Mouse (Mus musculus): Measurements from ENCODE around the gene Sept12. TPM values are rescaled to one million over a fixed set of nuclear protein-coding genes. Genes with fewer than 3 reads are reported as not detected.
A peak's percentile ranks its signal among the peaks of the same experiment; 100 is the strongest.

Sept12 gene
- polyA plus RNA-seq, 1 experiment from 2014 or later, result not detected

GRCm38 (mm10) chr16:4945415-4945814 lies 52.2 kb downstream of the Sept12 start:
- peaks cover 44% of the 10 kb centered on the region for H3K36me3 ChIP-seq
- H3K9me3 ChIP-seq, result no peaks in the 10 kb centered on the region
- 0 out of 2 replicates have a peak, but pooled peaks cover under 1% of the 10 kb centered on the region for H3K4me1 ChIP-seq (replicated peaks)
- H3K4me3 ChIP-seq (replicated peaks), result no peak overlapping the region
- no peak for ATAC-seq
- H3K9ac ChIP-seq, result no peak overlapping the region
- H3K4me2 ChIP-seq (replicated peaks), result no peak overlapping the region
- 82% methylated on average over 4 of the region's 4 CpGs for WGBS
- H3K27ac ChIP-seq, result no peak overlapping the region
- H3K27me3 ChIP-seq (replicated peaks), result no peaks in the 10 kb centered on the region

DNA sequence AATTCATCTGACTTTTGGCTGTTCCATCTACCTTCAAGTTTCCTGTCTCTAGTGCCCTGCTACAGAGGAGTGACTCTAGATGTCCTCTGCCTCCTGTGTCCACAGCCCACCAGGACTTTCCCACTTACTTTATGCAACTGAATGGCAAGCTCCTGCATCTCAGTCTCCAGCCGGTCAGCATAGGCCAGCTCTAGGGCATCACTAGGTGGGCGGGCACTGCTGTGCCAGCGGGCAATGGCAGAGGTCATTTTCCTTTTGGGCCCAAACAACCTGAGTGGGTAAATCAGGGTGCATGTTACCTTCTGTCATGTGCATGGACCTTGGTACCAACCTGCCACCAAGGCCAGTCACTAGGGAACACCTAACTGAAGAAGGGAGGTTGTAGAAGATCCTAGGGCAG lies 54.2 kb downstream of the Sept12 start:
- no peak overlapping the region for H3K4me2 ChIP-seq (replicated peaks)
- no peak overlapping the region for H3K4me3 ChIP-seq (replicated peaks)
- no peaks in the 10 kb centered on the region for H3K27me3 ChIP-seq (replicated peaks)
- no peak overlapping the region for H3K9ac ChIP-seq
- H3K27ac ChIP-seq, result no peak overlapping the region
- peaks cover 10% of the 10 kb centered on the region for H3K4me1 ChIP-seq (replicated peaks)
- H3K9me3 ChIP-seq, result no peaks in the 10 kb centered on the region
- H3K36me3 ChIP-seq, result peaks cover 39% of the 10 kb centered on the region
- WGBS, result 95% methylated on average over 3 of the region's 3 CpGs
- ATAC-seq, result no peak

- peaks cover 34% of the 10 kb centered on the region for H3K36me3 ChIP-seq
Observed at GRCm38 (mm10) chr16:4942868-4943267, 54.8 kb downstream of the Sept12 start.

DNA sequence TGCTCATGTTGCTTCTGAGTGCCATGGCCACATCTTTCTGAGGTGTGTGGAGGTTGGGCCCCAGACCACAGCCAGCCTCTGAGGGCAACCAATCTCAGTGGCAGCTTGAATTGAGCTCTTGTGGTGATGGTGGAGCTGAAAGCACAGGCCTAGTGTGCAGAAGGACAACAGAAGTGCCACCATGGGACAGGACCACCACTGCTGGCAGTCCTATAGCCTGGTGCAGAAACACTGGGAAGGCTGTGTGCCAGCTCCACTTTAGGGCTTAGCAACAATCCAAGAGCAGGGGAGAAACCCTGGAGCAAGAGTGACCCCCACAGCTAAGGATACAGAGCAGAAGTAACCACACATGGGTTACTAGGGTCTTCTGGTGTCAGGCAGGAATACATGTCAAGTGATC lies 56.6 kb downstream of the Sept12 start:
- H3K4me3 ChIP-seq (replicated peaks), result no peak overlapping the region
- H3K36me3 ChIP-seq, result peaks cover 37% of the 10 kb centered on the region
- ATAC-seq, result no peak
- no peak overlapping the region for H3K27ac ChIP-seq
- no peaks in the 10 kb centered on the region for H3K27me3 ChIP-seq (replicated peaks)
- no peak overlapping the region for H3K4me2 ChIP-seq (replicated peaks)
- no peaks in the 10 kb centered on the region for H3K9me3 ChIP-seq
- H3K4me1 ChIP-seq (replicated peaks), result peaks cover 10% of the 10 kb centered on the region
- H3K9ac ChIP-seq, result no peak overlapping the region

More at GRCm38 (mm10) chr16:4942868-4943267, 54.8 kb downstream of the Sept12 start:
- Histone ChIP-seq H3K4me2 (replicated peaks) (no peak overlapping the region), H3K4me1 (replicated peaks) (peaks cover 10% of the 10 kb centered on the region), H3K27me3 (replicated peaks) (no peaks in the 10 kb centered on the region), H3K4me3 (replicated peaks) (no peak overlapping the region), H3K27ac (no peak overlapping the region), H3K9me3 (no peaks in the 10 kb centered on the region), H3K9ac (no peak overlapping the region)
- WGBS, result 92% methylated on average over 8 of the region's 8 CpGs
- no peak for ATAC-seq

DNA sequence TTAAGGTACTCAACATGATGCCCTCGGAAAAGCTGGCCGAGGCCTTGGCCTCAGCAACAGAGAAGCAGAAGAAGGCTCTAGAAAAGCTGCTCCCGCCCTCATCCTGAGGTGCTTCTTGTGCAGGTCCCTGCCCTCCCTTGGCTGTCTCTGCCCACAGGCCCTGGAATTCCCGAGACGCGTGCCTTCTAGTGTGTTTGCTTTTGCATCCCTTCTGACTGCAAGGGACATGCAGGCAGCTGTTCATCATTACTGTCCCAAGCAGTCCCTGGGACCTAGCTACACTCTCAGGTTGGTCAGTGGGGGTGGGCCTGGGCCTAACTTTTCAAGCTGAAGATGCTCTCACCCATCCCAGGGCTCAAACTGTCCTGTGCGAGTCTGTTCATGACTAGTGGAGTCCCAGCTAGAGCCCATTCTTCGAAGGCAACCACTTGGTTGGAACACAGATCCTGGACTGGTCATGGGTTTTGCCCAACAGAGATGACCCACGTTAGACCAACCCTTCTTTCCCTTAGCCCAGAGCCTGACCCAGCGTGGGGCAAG lies 57.3 kb downstream of the Sept12 start:
- Histone ChIP-seq H3K4me2 (replicated peaks) (peak overlapping the region; percentile 89), H3K9ac (no peak overlapping the region), H3K27me3 (replicated peaks) (no peaks in the 10 kb centered on the region), H3K27ac (no peak overlapping the region), H3K36me3 (peaks cover 41% of the 10 kb centered on the region), H3K9me3 (no peaks in the 10 kb centered on the region), H3K4me3 (replicated peaks) (no peak overlapping the region), H3K4me1 (replicated peaks) (peaks cover 10% of the 10 kb centered on the region)
- WGBS, result 87% methylated on average over 10 of the region's 10 CpGs
- no peak for ATAC-seq

DNA sequence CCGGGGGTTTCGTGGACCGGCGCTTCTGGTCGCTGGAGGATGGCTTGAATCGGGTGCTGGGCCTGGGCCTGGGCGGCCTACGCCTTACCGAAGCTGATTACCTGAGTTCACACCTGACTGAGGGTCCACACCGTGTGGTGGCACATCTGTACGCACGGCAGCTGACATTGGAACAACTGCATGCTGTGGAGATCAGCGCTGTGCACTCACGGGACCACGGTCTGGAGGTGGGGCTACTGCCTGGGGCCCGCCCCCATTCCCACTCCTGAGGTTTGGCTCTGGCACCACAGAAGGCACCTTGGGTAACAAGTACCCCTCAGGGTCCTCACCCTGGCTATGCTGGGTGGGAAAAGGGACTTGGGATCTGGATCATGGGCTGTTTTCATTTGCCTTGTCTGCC lies 58.2 kb downstream of the Sept12 start:
- peaks cover 10% of the 10 kb centered on the region for H3K4me1 ChIP-seq (replicated peaks)
- peak; percentile 73 for ATAC-seq
- H3K9ac ChIP-seq, result peak overlapping the region; percentile 88
- H3K27ac ChIP-seq, result peak overlapping the region; percentile 86
- peak overlapping the region; percentile 90 for H3K4me3 ChIP-seq (replicated peaks)
- peaks cover 42% of the 10 kb centered on the region for H3K36me3 ChIP-seq
- no peaks in the 10 kb centered on the region for H3K9me3 ChIP-seq
- H3K4me2 ChIP-seq (replicated peaks), result peak overlapping the region; percentile 89
- no peaks in the 10 kb centered on the region for H3K27me3 ChIP-seq (replicated peaks)
- WGBS, result 2% methylated on average over 16 of the region's 16 CpGs

- H3K4me3 ChIP-seq (replicated peaks), result peak overlapping the region; percentile 90
- WGBS, result under 1% methylated on average over 28 of the region's 28 CpGs
- H3K9me3 ChIP-seq, result no peaks in the 10 kb centered on the region
- H3K36me3 ChIP-seq, result peaks cover 46% of the 10 kb centered on the region
- peaks cover 10% of the 10 kb centered on the region for H3K4me1 ChIP-seq (replicated peaks)
- peak overlapping the region; percentile 89 for H3K4me2 ChIP-seq (replicated peaks)
- peak overlapping the region; percentile 88 for H3K9ac ChIP-seq
- peak overlapping the region; percentile 86 for H3K27ac ChIP-seq
- peak; percentile 97 for ATAC-seq
- H3K27me3 ChIP-seq (replicated peaks), result no peaks in the 10 kb centered on the region
Observed at GRCm38 (mm10) chr16:4938989-4939388, 58.7 kb downstream of the Sept12 start.

GRCm38 (mm10) chr16:4938461-4938860 lies 59.2 kb downstream of the Sept12 start, which contains the start of gene Nudt16l1:
TSS of gene Nudt16l1 (plus strand) at chr16:4938761.
- H3K27ac ChIP-seq, result peak within 1 kb of the TSS; percentile 86
- peak within 1 kb of the TSS; percentile 88 for H3K9ac ChIP-seq
- H3K4me3 ChIP-seq (replicated peaks), result peak within 1 kb of the TSS; percentile 90
- WGBS, result 2% methylated on average over 2 of the region's 2 CpGs
- ATAC-seq, result no peak
- H3K27me3 ChIP-seq (replicated peaks), result no peaks in the 10 kb centered on the region
- peaks cover 10% of the 10 kb centered on the region for H3K4me1 ChIP-seq (replicated peaks)
- no peaks in the 10 kb centered on the region for H3K9me3 ChIP-seq
- peaks cover 46% of the 10 kb centered on the region for H3K36me3 ChIP-seq
- peak within 1 kb of the TSS; percentile 89 for H3K4me2 ChIP-seq (replicated peaks)

- Histone ChIP-seq H3K27ac (no peak overlapping the region), H3K9me3 (no peaks in the 10 kb centered on the region), H3K36me3 (peaks cover 42% of the 10 kb centered on the region), H3K4me1 (replicated peaks) (peaks cover 13% of the 10 kb centered on the region), H3K9ac (no peak overlapping the region), H3K27me3 (replicated peaks) (no peaks in the 10 kb centered on the region), H3K4me3 (replicated peaks) (no peak overlapping the region), H3K4me2 (replicated peaks) (no peak overlapping the region)
- ATAC-seq, result no peak
- 91% methylated on average over 8 of the region's 8 CpGs for WGBS
Observed at GRCm38 (mm10) chr16:4937351-4938190, 60.1 kb downstream of the Sept12 start.

Other genes with a start within 250 kb of the Sept12 start
- gene Cdip1, start 207.6 kb downstream of the Sept12 start, polyA plus RNA-seq (2015; fragmentation: Nextera tagmentation; extraction: Ambion mirVana), result 83.1 and 88.3 TPM in 2 replicates
- 0.23 TPM in 2 replicates for gene 4930562C15Rik, start 162.4 kb downstream of the Sept12 start, polyA plus RNA-seq (2015; fragmentation: Nextera tagmentation; extraction: Ambion mirVana)
- gene Ubald1, start 117.5 kb downstream of the Sept12 start, polyA plus RNA-seq (2015; fragmentation: Nextera tagmentation; extraction: Ambion mirVana), result 34.0 and 36.1 TPM in 2 replicates
- gene Mgrn1, start 111.6 kb downstream of the Sept12 start, polyA plus RNA-seq (2015; fragmentation: Nextera tagmentation; extraction: Ambion mirVana), result 71.2 and 77.9 TPM in 2 replicates
- 128 and 143 TPM in 2 replicates for gene Nudt16l1, start 59.1 kb downstream of the Sept12 start, polyA plus RNA-seq (2015; fragmentation: Nextera tagmentation; extraction: Ambion mirVana)
- 39.6 and 42.0 TPM in 2 replicates for gene Anks3, start 33.6 kb downstream of the Sept12 start, polyA plus RNA-seq (2015; fragmentation: Nextera tagmentation; extraction: Ambion mirVana)
- 99.2 and 112 TPM in 2 replicates for gene Smim22, start 9.4 kb upstream of the Sept12 start, polyA plus RNA-seq (2015; fragmentation: Nextera tagmentation; extraction: Ambion mirVana)
- 46.2 and 51.7 TPM in 2 replicates for gene Rogdi, start 15.7 kb upstream of the Sept12 start, polyA plus RNA-seq (2015; fragmentation: Nextera tagmentation; extraction: Ambion mirVana)
- gene Glyr1, start 52.0 kb upstream of the Sept12 start, polyA plus RNA-seq (2015; fragmentation: Nextera tagmentation; extraction: Ambion mirVana), result 129 and 136 TPM in 2 replicates
- 15.4 and 17.0 TPM in 2 replicates for gene Ubn1, start 52.2 kb upstream of the Sept12 start, polyA plus RNA-seq (2015; fragmentation: Nextera tagmentation; extraction: Ambion mirVana)
- gene Ppl, start 134.6 kb upstream of the Sept12 start, polyA plus RNA-seq (2015; fragmentation: Nextera tagmentation; extraction: Ambion mirVana), result 4.4 and 4.7 TPM in 2 replicates
- gene Sec14l5, start 149.3 kb upstream of the Sept12 start, polyA plus RNA-seq (2015; fragmentation: Nextera tagmentation; extraction: Ambion mirVana), result 0.03 TPM in 1 of 2 replicates, not detected in the other
- 27.6 and 29.9 TPM in 2 replicates for gene Nagpa, start 206.2 kb upstream of the Sept12 start, polyA plus RNA-seq (2015; fragmentation: Nextera tagmentation; extraction: Ambion mirVana)
- gene AU021092, start 224.4 kb upstream of the Sept12 start, polyA plus RNA-seq (2015; fragmentation: Nextera tagmentation; extraction: Ambion mirVana), result 4.1 and 4.9 TPM in 2 replicates
- 29.1 and 37.5 TPM in 2 replicates for gene Alg1, start 235.8 kb upstream of the Sept12 start, polyA plus RNA-seq (2015; fragmentation: Nextera tagmentation; extraction: Ambion mirVana)

Measured in intestine, embryonic 15.5 days (tissue).